Mouse (Mus musculus) midbrain, postnatal 0 days (tissue): ENCODE measurements around the gene Rgcc. TPM values are rescaled to one million over a fixed set of nuclear protein-coding genes. Genes with fewer than 3 reads are reported as not detected.

Source experiments
- ATAC-seq: fragments of 200-750 bp; cut with Nextera tagmentation; 2 replicates; pipeline ENCODE4 v1.8.0; 2017; ENCODE audit warnings: moderate number of reproducible peaks, mild to moderate bottlenecking, moderate TSS enrichment, moderate library complexity; ENCODE audit not compliant: low FRiP score
- DNase-seq: peaks from one replicate; pipeline ENCODE4 v3.0.0-alpha.2; 2015; ENCODE audit warnings: low spot score
- H3K27ac ChIP-seq: fragments of 300-500 bp; sonication (generic); 2 replicates; pipeline ENCODE4 v1.5.1; 2014; ENCODE audit warnings: low read depth, mild to moderate bottlenecking, low read length, mixed read lengths
- H3K27me3 ChIP-seq: fragments of 300-500 bp; sonication (generic); 2 replicates; pipeline ENCODE4 v1.6.1; 2014; ENCODE audit warnings: low read length, control low read depth, mixed read lengths; ENCODE audit not compliant: insufficient read depth
- H3K36me3 ChIP-seq: fragments of 300-500 bp; sonication (generic); 2 replicates; pipeline ENCODE4 v1.6.1; 2014; ENCODE audit warnings: low read length, control low read depth, mixed read lengths; ENCODE audit not compliant: insufficient read depth
- H3K4me1 ChIP-seq: fragments of 300-500 bp; sonication (generic); 2 replicates; pipeline ENCODE4 v1.6.1; 2014; ENCODE audit warnings: mild to moderate bottlenecking, control low read depth, antibody characterized with exemption, low read length, mixed read lengths; ENCODE audit not compliant: insufficient read depth
- H3K4me2 ChIP-seq: fragments of 300-500 bp; sonication (generic); 2 replicates; pipeline ENCODE4 v1.6.1; 2014; ENCODE audit warnings: low read depth, mild to moderate bottlenecking, low read length, mixed read lengths; ENCODE audit not compliant: poor library complexity, severe bottlenecking
- H3K4me3 ChIP-seq: fragments of 300-500 bp; sonication (generic); 2 replicates; pipeline ENCODE4 v1.5.1; 2014; ENCODE audit warnings: low read depth, mild to moderate bottlenecking, low read length, moderate library complexity
- H3K9ac ChIP-seq: fragments of 300-500 bp; sonication (generic); replicated peaks from 2 replicates; pipeline ENCODE4 v1.6.1; 2014; ENCODE audit warnings: mild to moderate bottlenecking, low read length, moderate library complexity, mixed read lengths; ENCODE audit not compliant: poor library complexity, severe bottlenecking
- H3K9me3 ChIP-seq: fragments of 300-500 bp; sonication (generic); 2 replicates; pipeline ENCODE4 v1.6.1; 2016; ENCODE audit warnings: low read length, control low read depth
- CTCF ChIP-seq: IDR thresholded peaks from 2 replicates; pipeline ENCODE4 v1.5.1; 2016; ENCODE audit warnings: antibody characterized with exemption, mild to moderate bottlenecking
- WGBS: fragments of 180-500 bp; shearing (Covaris S2); extraction: QIAGEN DNeasy Blood & Tissue Kit; methylation state at CpG from one replicate; pipeline ENCODE4 v1.1.7; 2014; 5-methylcytosine and 5-hydroxymethylcytosine counted together
- polyA plus RNA-seq: library from polyadenylated mRNA; unstranded; fragments of >200 nt; fragmentation: Nextera tagmentation; extraction: Ambion mirVana; gene quantifications from 2 replicates; pipeline ENCODE4 v1.2.1, GENCODE M21; 2015
- total RNA-seq: library from RNA; depleted of rRNA; stranded (reverse); fragments of >200 nt; gene quantifications from 2 replicates; pipeline ENCODE4 v1.2.3, GENCODE M21; 2014

The Rgcc gene
- total and polyA plus RNA-seq, 2 experiments from 2014 or later: 29.9 to 64.3 TPM

DNA sequence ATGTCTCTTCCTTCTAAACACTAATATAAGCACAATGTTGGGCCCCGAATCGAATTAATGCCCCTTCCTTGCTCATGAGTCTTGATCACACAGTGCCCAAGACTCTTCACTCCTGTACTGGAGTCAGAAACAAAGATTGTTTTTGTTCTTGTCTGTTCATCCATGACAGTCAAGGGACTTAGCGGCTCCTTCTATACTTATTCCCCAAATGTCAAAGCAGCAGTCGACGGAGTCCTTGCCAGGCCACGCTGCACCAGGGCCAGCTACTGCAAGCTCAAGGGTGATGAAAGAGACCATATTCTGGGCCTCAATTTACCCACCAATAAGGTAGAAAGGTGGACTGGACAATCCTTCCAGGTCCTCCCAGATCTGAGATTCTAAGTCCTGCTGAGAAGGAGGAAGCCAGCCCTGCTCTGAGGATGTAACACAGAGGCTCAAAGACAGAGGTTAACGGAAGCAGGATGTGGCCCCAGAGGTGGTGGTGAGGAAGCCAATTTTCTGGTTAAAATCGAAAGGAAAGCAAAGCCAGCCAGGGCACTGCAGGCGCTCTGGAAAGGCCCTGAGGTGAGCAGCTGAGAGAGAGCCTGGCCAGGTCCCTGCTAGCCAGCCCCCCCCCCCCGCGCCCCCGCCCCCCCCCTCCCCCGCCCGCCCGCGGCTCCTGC, 8.2 kb downstream of the Rgcc start:
- peak; percentile 57 for DNase-seq
- TF ChIP-seq CTCF: no peak
- ATAC-seq: no peak
- Histone ChIP-seq H3K4me3 (no peak overlapping the region), H3K27ac (0 out of 2 replicates have a peak overlapping the region, but pooled peaks have one; percentile 32), H3K36me3 (no peaks in the 10 kb centered on the region), H3K4me1 (peaks cover 9% of the 10 kb centered on the region), H3K27me3 (no peaks in the 10 kb centered on the region), H3K9me3 (no peaks in the 10 kb centered on the region), H3K4me2 (no peak overlapping the region), H3K9ac (no peak overlapping the region)
- WGBS: 33% methylated on average over 9 of the region's 16 CpGs

DNA sequence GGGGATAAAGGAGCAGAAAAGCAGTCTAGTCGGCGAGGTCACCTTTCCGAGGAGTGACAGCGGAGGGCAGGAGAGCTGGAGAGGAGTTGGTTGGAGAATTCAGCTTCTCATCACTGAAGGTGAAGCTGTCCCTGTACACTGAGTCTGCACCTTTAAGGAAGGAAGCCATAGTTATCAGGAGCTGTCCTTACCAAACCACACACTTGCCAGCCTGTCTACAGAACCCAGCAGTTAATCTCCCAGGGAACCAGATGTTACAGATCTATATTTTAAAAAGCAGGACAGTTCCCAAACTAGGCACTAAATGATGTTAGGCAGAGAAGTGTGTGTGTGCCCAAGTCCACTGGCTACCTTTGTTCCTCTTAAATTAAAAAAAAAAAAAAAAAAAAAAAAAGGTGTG, 9.8 kb downstream of the Rgcc start:
- 74% methylated on average over 4 of the region's 4 CpGs for WGBS
- no peak overlapping the region for H3K4me2 ChIP-seq
- peaks cover 9% of the 10 kb centered on the region for H3K4me1 ChIP-seq
- no peaks in the 10 kb centered on the region for H3K27me3 ChIP-seq
- ATAC-seq (no peak), DNase-seq (no peak)
- H3K9ac ChIP-seq: no peak overlapping the region
- H3K27ac ChIP-seq: no peak overlapping the region
- H3K9me3 ChIP-seq: no peaks in the 10 kb centered on the region
- H3K36me3 ChIP-seq: no peaks in the 10 kb centered on the region
- H3K4me3 ChIP-seq: no peak overlapping the region
- no peak for TF ChIP-seq CTCF

DNA sequence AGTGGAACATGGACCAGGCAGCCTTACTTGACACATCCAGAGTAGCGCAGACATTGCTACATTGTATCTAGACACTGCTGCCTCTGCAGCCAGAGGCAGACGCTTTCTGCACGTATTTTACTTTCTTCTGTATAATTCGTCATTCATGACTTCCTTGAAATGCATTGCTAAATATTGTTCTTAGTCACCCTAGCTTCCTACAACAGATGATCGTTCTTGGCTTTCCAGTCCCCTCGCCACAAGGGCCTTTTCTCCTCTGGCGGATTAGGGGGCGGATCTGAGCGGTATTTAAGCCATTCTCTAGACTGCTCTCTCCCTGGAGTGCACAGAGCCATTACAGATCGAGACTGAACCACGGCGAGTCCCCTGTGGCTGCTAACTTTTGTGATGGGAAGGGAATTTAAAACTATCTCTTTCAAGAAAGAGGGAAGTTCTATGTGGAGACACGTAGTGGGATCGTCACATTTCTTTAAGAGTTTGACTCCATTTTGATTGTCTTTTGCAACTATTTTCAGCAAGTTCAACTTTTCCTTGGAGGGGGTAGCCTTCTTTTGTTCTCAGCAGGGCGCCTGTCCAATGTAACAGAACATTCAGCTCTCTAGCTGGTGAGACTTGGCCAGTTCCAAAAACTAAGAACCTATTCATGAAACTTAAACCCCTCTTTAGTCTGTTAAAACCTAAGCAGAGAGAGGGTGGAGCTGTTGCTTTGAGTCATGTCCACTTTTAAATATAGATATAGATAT, 10.6 kb downstream of the Rgcc start:
- H3K4me1 ChIP-seq: peaks cover 9% of the 10 kb centered on the region
- peak overlapping the region; percentile 14; the same call in 1 of the 2 replicates for H3K27ac ChIP-seq
- H3K4me3 ChIP-seq: no peak overlapping the region
- DNase-seq (peak; percentile 46), ATAC-seq (0 out of 2 replicates have a peak, but pooled peaks have one; percentile 47)
- peak overlapping the region; percentile 30 for H3K4me2 ChIP-seq
- 10% methylated on average over 15 of the region's 15 CpGs for WGBS
- no peaks in the 10 kb centered on the region for H3K27me3 ChIP-seq
- no peak overlapping the region for H3K9ac ChIP-seq
- no peak for TF ChIP-seq CTCF
- H3K9me3 ChIP-seq: no peaks in the 10 kb centered on the region
- H3K36me3 ChIP-seq: no peaks in the 10 kb centered on the region

DNA sequence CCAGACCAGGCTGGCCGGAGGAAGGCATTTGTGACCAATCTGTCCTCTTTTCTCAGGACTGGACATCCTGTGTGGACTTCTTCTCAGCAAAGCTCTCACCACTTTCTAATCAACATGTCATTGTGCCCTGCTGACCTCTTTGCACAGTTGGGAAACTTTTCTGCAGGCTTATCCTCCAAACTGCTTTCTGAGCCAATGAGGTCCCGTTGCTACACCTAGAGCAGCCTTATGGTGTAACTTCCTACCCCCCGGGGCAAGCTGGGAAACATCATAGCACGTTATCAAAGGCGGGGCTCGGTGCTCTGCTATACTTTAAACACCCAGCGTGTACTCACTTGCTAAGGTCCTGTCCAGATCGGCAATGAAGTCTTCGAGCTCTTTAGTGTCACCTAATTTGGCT, 11.5 kb downstream of the Rgcc start:
- H3K27me3 ChIP-seq: no peaks in the 10 kb centered on the region
- no peaks in the 10 kb centered on the region for H3K9me3 ChIP-seq
- H3K4me2 ChIP-seq: no peak overlapping the region
- peaks cover 9% of the 10 kb centered on the region for H3K4me1 ChIP-seq
- H3K9ac ChIP-seq: no peak overlapping the region
- ATAC-seq (no peak), DNase-seq (no peak)
- no peaks in the 10 kb centered on the region for H3K36me3 ChIP-seq
- H3K27ac ChIP-seq: peak overlapping the region; percentile 18; the same call in 1 of the 2 replicates
- H3K4me3 ChIP-seq: no peak overlapping the region
- WGBS: 40% methylated on average over 9 of the region's 9 CpGs
- no peak for TF ChIP-seq CTCF

DNA sequence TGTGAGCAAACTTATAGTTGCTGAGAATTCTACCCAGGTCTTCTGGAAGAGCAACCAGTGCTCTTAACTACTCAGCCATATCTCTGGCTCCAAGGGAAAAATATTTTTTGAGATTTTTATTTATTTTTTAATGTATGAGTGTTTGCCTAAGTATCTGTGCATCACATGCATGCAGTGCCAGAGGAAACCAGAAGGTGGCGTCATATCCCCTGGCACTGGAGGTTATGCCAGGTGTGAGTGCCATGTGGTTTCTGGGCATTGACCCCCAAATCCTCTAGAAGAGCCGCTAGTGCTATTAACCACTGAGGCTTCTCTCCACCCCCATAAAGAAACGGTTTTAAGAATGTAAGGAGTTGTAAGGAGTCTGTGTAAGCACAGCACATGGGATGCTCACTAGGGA, 13.2 kb downstream of the Rgcc start:
- Histone ChIP-seq H3K4me3 (no peak overlapping the region), H3K9ac (no peak overlapping the region), H3K9me3 (no peaks in the 10 kb centered on the region), H3K36me3 (no peaks in the 10 kb centered on the region), H3K27me3 (no peaks in the 10 kb centered on the region), H3K4me1 (peaks cover 9% of the 10 kb centered on the region), H3K4me2 (no peak overlapping the region), H3K27ac (no peak overlapping the region)
- WGBS: 64% methylated on average over 3 of the region's 3 CpGs
- peak; percentile 51 for TF ChIP-seq CTCF
- no peak for DNase-seq
- ATAC-seq: no peak

DNA sequence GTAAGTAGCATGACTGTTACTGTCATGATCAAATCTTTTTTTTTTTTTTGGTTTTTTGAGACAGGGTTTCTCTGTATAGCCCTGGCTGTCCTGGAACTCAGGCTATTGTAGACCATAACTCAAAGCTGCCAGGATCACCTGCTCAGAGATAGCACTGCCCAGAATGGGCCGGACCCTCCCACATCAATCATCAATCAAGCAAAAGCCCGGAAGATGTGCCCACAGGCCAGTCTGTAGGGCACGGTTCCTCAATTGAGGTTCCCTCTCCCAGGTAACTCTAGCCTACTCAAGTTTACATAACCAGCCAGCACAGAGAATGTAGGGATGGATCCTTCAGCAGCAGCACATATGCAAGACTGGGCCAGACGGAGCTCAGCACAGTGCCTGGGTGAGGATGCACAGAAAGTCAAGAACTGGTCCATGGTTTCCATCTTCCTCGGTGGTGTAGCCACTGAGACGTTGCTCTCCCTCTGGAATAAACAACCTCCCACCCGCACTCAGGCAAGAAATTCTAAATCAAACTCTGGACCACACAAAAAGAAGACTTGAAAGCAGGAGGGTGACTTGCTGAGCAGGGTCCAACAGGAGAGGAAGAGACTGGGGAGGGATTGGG, 14.1 kb downstream of the Rgcc start:
- Histone ChIP-seq H3K36me3 (no peaks in the 10 kb centered on the region), H3K27ac (no peak overlapping the region), H3K4me3 (no peak overlapping the region), H3K27me3 (no peaks in the 10 kb centered on the region), H3K4me2 (no peak overlapping the region), H3K4me1 (peaks cover 9% of the 10 kb centered on the region), H3K9ac (no peak overlapping the region), H3K9me3 (no peaks in the 10 kb centered on the region)
- 97% methylated on average over 7 of the region's 7 CpGs for WGBS
- no peak for ATAC-seq
- DNase-seq: no peak
- TF ChIP-seq CTCF: no peak
